Mouse (Mus musculus) layer of hippocampus, adult 9-10 months (tissue): ENCODE results near the gene Rrp9.

Experiments
- DNase-seq: peaks from one replicate; pipeline ENCODE4 v3.0.0; 2022; ENCODE audit warnings: low spot score

Rrp9 gene

GRCm38 (mm10) chr9:106456325-106457162 is 19.2 kb upstream of the Rrp9 start:
- DNase-seq = no peak

- no peak for DNase-seq
Measured at GRCm38 (mm10) chr9:106457163-106457559, 18.6 kb upstream of the Rrp9 start.

- no peak for DNase-seq
Measured at GRCm38 (mm10) chr9:106457920-106458319, 17.8 kb upstream of the Rrp9 start.

- DNase-seq = no peak
Measured at GRCm38 (mm10) chr9:106459946-106460345, 15.8 kb upstream of the Rrp9 start.

GRCm38 (mm10) chr9:106460401-106461025 is 15.2 kb upstream of the Rrp9 start:
- no peak for DNase-seq

GRCm38 (mm10) chr9:106461026-106461415 is 14.7 kb upstream of the Rrp9 start:
- DNase-seq = no peak

- DNase-seq = no peak
Measured at GRCm38 (mm10) chr9:106461641-106462429, 13.9 kb upstream of the Rrp9 start.

- no peak for DNase-seq
Measured at GRCm38 (mm10) chr9:106462430-106462800, 13.3 kb upstream of the Rrp9 start.

GRCm38 (mm10) chr9:106463122-106464063 is 12.4 kb upstream of the Rrp9 start:
- DNase-seq = no peak

- DNase-seq = no peak
Measured at GRCm38 (mm10) chr9:106464751-106465541, 10.8 kb upstream of the Rrp9 start.

GRCm38 (mm10) chr9:106465571-106466200 is 10.1 kb upstream of the Rrp9 start, which contains the start of gene Gpr62:
Gpr62 (minus strand) TSS chr9:106465938.
- DNase-seq = no peak

GRCm38 (mm10) chr9:106466721-106467120 is 9.0 kb upstream of the Rrp9 start:
- no peak for DNase-seq

GRCm38 (mm10) chr9:106467746-106468145 is 8.0 kb upstream of the Rrp9 start:
- no peak for DNase-seq

- DNase-seq = no peak
Measured at GRCm38 (mm10) chr9:106469317-106469716, 6.4 kb upstream of the Rrp9 start.

GRCm38 (mm10) chr9:106469776-106470175 is 6.0 kb upstream of the Rrp9 start:
- DNase-seq = no peak

GRCm38 (mm10) chr9:106470991-106471750 is 4.6 kb upstream of the Rrp9 start:
- DNase-seq = no peak

GRCm38 (mm10) chr9:106471892-106472291 is 3.9 kb upstream of the Rrp9 start:
- no peak for DNase-seq

GRCm38 (mm10) chr9:106472321-106472720 is 3.4 kb upstream of the Rrp9 start:
- no peak for DNase-seq

- DNase-seq = no peak
Measured at GRCm38 (mm10) chr9:106473081-106473752, 2.5 kb upstream of the Rrp9 start.
